Mouse (Mus musculus): Measurements from ENCODE around the gene Clcn2. TPM values are rescaled to one million over a fixed set of nuclear protein-coding genes. Genes with fewer than 3 reads are reported as not detected.

Clcn2 gene
- polyA plus RNA-seq, 1 experiment from 2014 or later = 43.3 TPM

DNA sequence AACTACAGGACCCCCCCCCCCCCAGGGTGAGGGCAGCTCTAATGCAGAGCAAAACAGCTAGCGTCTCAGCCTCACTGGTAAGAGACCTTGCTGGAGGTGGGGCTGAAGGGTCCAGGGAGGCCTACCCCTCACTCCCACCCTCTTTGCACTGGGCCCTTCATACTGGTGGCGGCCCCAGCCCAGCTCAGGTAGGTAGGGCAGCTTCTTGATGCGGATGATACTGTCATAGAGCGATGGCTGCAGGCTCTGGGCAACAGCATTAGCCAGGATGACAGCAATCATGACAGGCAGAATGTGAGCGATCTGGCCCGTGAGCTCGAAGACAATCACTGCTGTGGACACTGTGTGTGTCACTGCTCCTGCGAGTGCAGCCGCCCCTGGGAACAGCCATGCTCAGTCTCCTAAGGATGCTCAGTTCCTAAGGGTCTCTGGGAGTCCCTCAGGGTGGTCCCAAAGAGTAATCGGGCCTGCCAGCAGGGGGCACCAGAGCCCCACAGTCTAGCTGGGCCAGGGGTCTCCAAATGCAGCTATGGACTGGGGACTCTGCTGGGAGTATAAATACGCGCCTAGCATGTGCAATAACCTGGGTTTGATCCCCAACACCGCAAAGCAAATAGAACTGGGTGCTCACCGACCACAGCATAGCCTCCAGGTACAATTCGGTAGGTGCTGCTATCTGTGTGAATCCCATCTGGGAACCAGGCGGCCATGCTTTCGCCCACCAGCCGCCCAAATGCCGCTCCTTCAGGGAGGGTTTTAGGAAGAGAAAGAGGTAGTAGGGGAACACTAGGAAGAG lies 8.4 kb downstream of the Clcn2 start:
- Histone ChIP-seq H3K4me3 (no peak overlapping the region), H3K4me2 (replicated peaks) (no peak overlapping the region), H3K27me3 (replicated peaks) (no peaks in the 10 kb centered on the region), H3K4me1 (peaks cover 8% of the 10 kb centered on the region), H3K9me3 (no peaks in the 10 kb centered on the region), H3K36me3 (peaks cover 72% of the 10 kb centered on the region), H3K27ac (no peak overlapping the region), H3K9ac (no peak overlapping the region)
- 77% methylated on average over 19 of the region's 19 CpGs for WGBS
- ATAC-seq (ENCODE audit: low FRiP score, low read depth) = peak; percentile 61

- Histone ChIP-seq H3K4me3 (no peak overlapping the region), H3K4me2 (replicated peaks) (no peak overlapping the region), H3K36me3 (peaks cover 69% of the 10 kb centered on the region), H3K9ac (no peak overlapping the region), H3K27ac (no peak overlapping the region), H3K4me1 (peaks cover under 1% of the 10 kb centered on the region; the same call in 1 of the 2 replicates), H3K9me3 (no peaks in the 10 kb centered on the region), H3K27me3 (replicated peaks) (no peaks in the 10 kb centered on the region)
- ATAC-seq (ENCODE audit: low FRiP score, low read depth) = peak; percentile 22
- 93% methylated on average over 21 of the region's 21 CpGs for WGBS
Measured at GRCm38 (mm10) chr16:20708220-20708938, 9.2 kb downstream of the Clcn2 start.

DNA sequence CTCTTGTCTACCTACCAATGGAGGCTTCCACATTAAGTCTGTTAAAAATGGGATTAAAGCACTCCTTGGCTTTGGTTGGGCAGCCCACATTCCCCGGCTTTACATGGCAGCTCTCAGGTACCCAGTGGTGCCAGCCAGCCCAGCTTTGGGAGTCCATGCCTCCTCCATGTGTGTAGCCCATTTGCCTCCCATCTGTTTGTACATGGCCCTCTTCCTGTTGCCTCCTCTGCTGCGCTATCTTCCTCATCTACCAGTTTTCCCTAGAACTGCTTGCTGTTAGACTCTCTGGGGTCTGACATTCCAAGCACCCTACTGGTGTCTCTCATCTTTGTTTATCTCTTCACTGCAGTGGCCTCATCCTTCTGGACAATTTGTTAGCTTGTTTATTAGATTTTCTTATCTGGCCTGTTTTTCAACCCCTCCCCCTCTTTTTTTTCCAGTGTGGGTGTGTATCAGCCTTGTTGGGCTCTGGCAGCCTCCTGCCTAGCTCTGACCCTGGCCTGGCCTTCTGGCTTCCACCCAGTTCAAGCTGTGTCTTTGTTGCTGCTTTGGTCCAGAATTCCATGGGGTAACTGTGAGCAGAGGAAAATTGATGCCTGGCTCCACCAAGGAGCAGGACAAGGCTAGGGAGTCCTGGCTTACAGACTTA lies 11.0 kb downstream of the Clcn2 start:
- Histone ChIP-seq H3K4me1 (peaks cover 16% of the 10 kb centered on the region), H3K4me2 (replicated peaks) (no peak overlapping the region), H3K27me3 (replicated peaks) (no peaks in the 10 kb centered on the region), H3K9me3 (no peaks in the 10 kb centered on the region), H3K4me3 (no peak overlapping the region), H3K9ac (no peak overlapping the region), H3K36me3 (peaks cover 57% of the 10 kb centered on the region), H3K27ac (no peak overlapping the region)
- WGBS = 93% methylated on average over 2 of the region's 2 CpGs
- ATAC-seq (ENCODE audit: low FRiP score, low read depth) = no peak

- Histone ChIP-seq H3K4me3 (no peak overlapping the region), H3K9me3 (no peaks in the 10 kb centered on the region), H3K4me2 (replicated peaks) (no peak overlapping the region), H3K27ac (no peak overlapping the region), H3K36me3 (peaks cover 50% of the 10 kb centered on the region), H3K27me3 (replicated peaks) (no peaks in the 10 kb centered on the region), H3K4me1 (peaks cover 20% of the 10 kb centered on the region), H3K9ac (no peak overlapping the region)
- 84% methylated on average over 3 of the region's 3 CpGs for WGBS
- ATAC-seq (ENCODE audit: low FRiP score, low read depth) = no peak
Measured at GRCm38 (mm10) chr16:20705786-20706185, 11.8 kb downstream of the Clcn2 start.

- 93% methylated on average over 6 of the region's 6 CpGs for WGBS
- Histone ChIP-seq H3K9ac (no peak overlapping the region), H3K9me3 (no peaks in the 10 kb centered on the region), H3K36me3 (peaks cover 59% of the 10 kb centered on the region), H3K4me2 (replicated peaks) (no peak overlapping the region), H3K4me1 (peaks cover 20% of the 10 kb centered on the region), H3K4me3 (no peak overlapping the region), H3K27me3 (replicated peaks) (no peaks in the 10 kb centered on the region), H3K27ac (no peak overlapping the region)
- no peak for ATAC-seq (ENCODE audit: low FRiP score, low read depth)
Measured at GRCm38 (mm10) chr16:20703699-20704400, 13.7 kb downstream of the Clcn2 start.

DNA sequence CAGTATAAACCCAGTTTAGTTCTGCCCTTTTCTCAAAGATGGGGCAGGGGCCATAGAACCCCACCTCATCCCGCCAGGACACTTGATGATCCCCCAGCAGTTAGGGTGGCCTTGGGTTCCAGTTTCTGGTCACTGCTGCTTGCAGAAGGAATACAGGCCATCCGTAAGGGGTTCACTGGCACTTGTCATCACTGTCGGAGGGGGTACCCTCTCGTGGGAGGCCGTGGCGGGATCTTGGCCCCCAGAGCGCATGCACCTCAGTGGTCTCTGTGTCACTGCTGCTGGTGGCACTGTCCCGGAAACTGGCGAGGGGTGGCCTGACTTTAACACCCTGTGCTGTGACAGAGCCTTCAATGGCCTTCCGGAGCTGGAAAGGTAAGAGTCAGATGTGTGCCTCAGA lies 14.5 kb downstream of the Clcn2 start:
- no peak overlapping the region for H3K4me2 ChIP-seq (replicated peaks)
- H3K9me3 ChIP-seq = no peaks in the 10 kb centered on the region
- WGBS = 92% methylated on average over 10 of the region's 10 CpGs
- H3K27me3 ChIP-seq (replicated peaks) = no peaks in the 10 kb centered on the region
- H3K4me1 ChIP-seq = peaks cover 20% of the 10 kb centered on the region
- no peak overlapping the region for H3K27ac ChIP-seq
- H3K4me3 ChIP-seq = no peak overlapping the region
- peaks cover 58% of the 10 kb centered on the region for H3K36me3 ChIP-seq
- no peak for ATAC-seq (ENCODE audit: low FRiP score, low read depth)
- no peak overlapping the region for H3K9ac ChIP-seq

- Histone ChIP-seq H3K27ac (peak overlapping the region; percentile 57; the same call in 1 of the 2 replicates), H3K27me3 (replicated peaks) (no peaks in the 10 kb centered on the region), H3K36me3 (peaks cover 52% of the 10 kb centered on the region), H3K9ac (no peak overlapping the region), H3K4me1 (peaks cover 20% of the 10 kb centered on the region), H3K4me2 (replicated peaks) (peak overlapping the region; percentile 30), H3K4me3 (no peak overlapping the region), H3K9me3 (no peaks in the 10 kb centered on the region)
- 7% methylated on average over 8 of the region's 8 CpGs for WGBS
- peak; percentile 63 for ATAC-seq (ENCODE audit: low FRiP score, low read depth)
Measured at GRCm38 (mm10) chr16:20702522-20702893, 15.0 kb downstream of the Clcn2 start.

GRCm38 (mm10) chr16:20701729-20702521 lies 15.6 kb downstream of the Clcn2 start:
- peak overlapping the region; percentile 30 for H3K4me2 ChIP-seq (replicated peaks)

GRCm38 (mm10) chr16:20701316-20701715 lies 16.2 kb downstream of the Clcn2 start:
- H3K27me3 ChIP-seq (replicated peaks) = no peaks in the 10 kb centered on the region
- ATAC-seq (ENCODE audit: low FRiP score, low read depth) = peak; percentile 6; the same call in 1 of the 2 replicates

More at GRCm38 (mm10) chr16:20701729-20702521, 15.6 kb downstream of the Clcn2 start:
- Histone ChIP-seq H3K4me3 (no peak overlapping the region), H3K36me3 (peaks cover 46% of the 10 kb centered on the region), H3K9me3 (no peaks in the 10 kb centered on the region), H3K27me3 (replicated peaks) (no peaks in the 10 kb centered on the region), H3K4me1 (peaks cover 20% of the 10 kb centered on the region), H3K27ac (peak overlapping the region; percentile 57; the same call in 1 of the 2 replicates), H3K9ac (peak overlapping the region; percentile 35; the same call in 1 of the 2 replicates)
- 13% methylated on average over 12 of the region's 12 CpGs for WGBS
- peak; percentile 55 for ATAC-seq (ENCODE audit: low FRiP score, low read depth)

DNA sequence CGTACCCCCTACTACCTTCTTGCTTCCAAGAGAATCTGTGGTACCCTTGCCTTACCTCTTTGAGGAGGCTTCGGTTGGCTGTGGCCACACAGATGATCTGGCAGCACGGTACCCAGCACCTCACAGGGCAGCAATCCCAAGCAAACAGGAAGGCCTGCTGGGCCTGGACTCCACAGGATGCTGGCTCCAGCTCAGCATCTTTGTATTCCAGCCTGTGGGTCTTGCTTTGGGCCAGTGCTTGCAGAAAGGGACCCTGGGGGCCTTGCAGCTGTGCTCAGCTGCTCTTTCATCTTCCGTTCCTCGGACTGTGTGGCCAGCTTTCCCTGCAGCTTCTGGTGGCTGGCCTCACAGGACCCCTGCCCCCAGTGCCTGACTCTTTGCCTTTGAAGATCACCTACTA lies 17.5 kb downstream of the Clcn2 start:
- Histone ChIP-seq H3K9ac (no peak overlapping the region), H3K27ac (no peak overlapping the region), H3K36me3 (peaks cover 29% of the 10 kb centered on the region)

More at GRCm38 (mm10) chr16:20701316-20701715, 16.2 kb downstream of the Clcn2 start:
- Histone ChIP-seq H3K4me2 (replicated peaks) (peak overlapping the region; percentile 30), H3K36me3 (peaks cover 40% of the 10 kb centered on the region), H3K27ac (peak overlapping the region; percentile 37; the same call in 1 of the 2 replicates), H3K4me1 (peaks cover 24% of the 10 kb centered on the region), H3K9ac (peak overlapping the region; percentile 35; the same call in 1 of the 2 replicates), H3K4me3 (no peak overlapping the region), H3K9me3 (no peaks in the 10 kb centered on the region)
- 47% methylated on average over 7 of the region's 7 CpGs for WGBS

GRCm38 (mm10) chr16:20699266-20699665 lies 18.3 kb downstream of the Clcn2 start:
- 79% methylated on average over 5 of the region's 5 CpGs for WGBS
- no peaks in the 10 kb centered on the region for H3K27me3 ChIP-seq (replicated peaks)
- no peak overlapping the region for H3K9ac ChIP-seq
- H3K27ac ChIP-seq = no peak overlapping the region
- H3K9me3 ChIP-seq = no peaks in the 10 kb centered on the region
- no peak overlapping the region for H3K4me3 ChIP-seq
- peaks cover 26% of the 10 kb centered on the region for H3K36me3 ChIP-seq
- H3K4me2 ChIP-seq (replicated peaks) = no peak overlapping the region
- ATAC-seq (ENCODE audit: low FRiP score, low read depth) = no peak
- peaks cover 41% of the 10 kb centered on the region for H3K4me1 ChIP-seq

More for the DNA sequence above, 17.5 kb downstream of the Clcn2 start:
- H3K4me1 ChIP-seq = peaks cover 35% of the 10 kb centered on the region
- no peaks in the 10 kb centered on the region for H3K9me3 ChIP-seq
- no peak overlapping the region for H3K4me3 ChIP-seq
- H3K27me3 ChIP-seq (replicated peaks) = no peaks in the 10 kb centered on the region
- WGBS = 38% methylated on average over 5 of the region's 5 CpGs
- no peak for ATAC-seq (ENCODE audit: low FRiP score, low read depth)
- H3K4me2 ChIP-seq (replicated peaks) = no peak overlapping the region
